Mouse (Mus musculus) liver, embryonic 15.5 days (tissue): Measurements from ENCODE around the gene Ascl4. TPM values are rescaled to one million over a fixed set of nuclear protein-coding genes. Genes with fewer than 3 reads are reported as not detected.
A peak's percentile ranks its signal among the peaks of the same experiment; 100 is the strongest.

Experiments used
- ATAC-seq: fragments of 200-750 bp; cut with Nextera tagmentation; 2 replicates; pipeline ENCODE4 v1.8.0; 2017; ENCODE audit warnings: moderate number of reproducible peaks, mild to moderate bottlenecking, moderate library complexity; ENCODE audit not compliant: insufficient read depth
- H3K27ac ChIP-seq: fragments of 300-500 bp; sonication (generic); replicated peaks from 2 replicates; pipeline ENCODE4 v1.5.1; 2015; ENCODE audit warnings: mild to moderate bottlenecking, inconsistent platforms
- H3K27me3 ChIP-seq: fragments of 300-500 bp; sonication (generic); 2 replicates; pipeline ENCODE4 v1.6.1; 2015; ENCODE audit warnings: mild to moderate bottlenecking, inconsistent platforms
- H3K36me3 ChIP-seq: fragments of 300-500 bp; sonication (generic); replicated peaks from 2 replicates; pipeline ENCODE4 v1.6.1; 2015; ENCODE audit warnings: moderate library complexity, mild to moderate bottlenecking, inconsistent platforms
- H3K4me1 ChIP-seq: fragments of 300-500 bp; sonication (generic); replicated peaks from 2 replicates; pipeline ENCODE4 v1.6.1; 2015; ENCODE audit warnings: inconsistent platforms
- H3K4me2 ChIP-seq: fragments of 300-500 bp; sonication (generic); 2 replicates; pipeline ENCODE4 v1.6.1; 2015; ENCODE audit warnings: moderate library complexity, mild to moderate bottlenecking, inconsistent platforms
- H3K4me3 ChIP-seq: fragments of 300-500 bp; sonication (generic); replicated peaks from 2 replicates; pipeline ENCODE4 v1.5.1; 2015; ENCODE audit warnings: mild to moderate bottlenecking, inconsistent platforms
- H3K9ac ChIP-seq: fragments of 300-500 bp; sonication (generic); 2 replicates; pipeline ENCODE4 v1.6.1; 2015; ENCODE audit warnings: moderate library complexity, mild to moderate bottlenecking, inconsistent platforms
- H3K9me3 ChIP-seq: fragments of 300-500 bp; sonication (generic); replicated peaks from 2 replicates; pipeline ENCODE4 v1.6.1; 2016; ENCODE audit warnings: inconsistent platforms
- WGBS: fragments of 180-500 bp; shearing (Covaris S2); methylation state at CpG from one replicate; pipeline ENCODE4 v1.1.7; 2015; ENCODE audit warnings: mixed read lengths; ENCODE audit not compliant: insufficient replicate concordance; 5-methylcytosine and 5-hydroxymethylcytosine counted together
- polyA plus RNA-seq: library from polyadenylated mRNA; unstranded; fragments of >200 nt; fragmentation: Nextera tagmentation; extraction: Ambion mirVana; gene quantifications from 2 replicates; pipeline ENCODE4 v1.2.1, GENCODE M21; 2015

Ascl4 gene
- polyA plus RNA-seq, 1 experiment from 2014 or later, result not detected

GRCm38 (mm10) chr10:85953401-85953800 lies 25.9 kb downstream of the Ascl4 start:
- H3K9ac ChIP-seq, result no peak overlapping the region

GRCm38 (mm10) chr10:85954429-85954828 lies 26.9 kb downstream of the Ascl4 start:
- no peak overlapping the region for H3K9ac ChIP-seq
- H3K36me3 ChIP-seq, result peaks cover 59% of the 10 kb centered on the region
- H3K27ac ChIP-seq, result no peak overlapping the region
- H3K27me3 ChIP-seq, result no peaks in the 10 kb centered on the region
- H3K4me3 ChIP-seq, result no peak overlapping the region
- WGBS, result 75% methylated on average over 2 of the region's 2 CpGs
- no peaks in the 10 kb centered on the region for H3K9me3 ChIP-seq
- peaks cover 10% of the 10 kb centered on the region for H3K4me1 ChIP-seq
- no peak for ATAC-seq
- no peak overlapping the region for H3K4me2 ChIP-seq

More at GRCm38 (mm10) chr10:85953401-85953800, 25.9 kb downstream of the Ascl4 start:
- peaks cover 9% of the 10 kb centered on the region for H3K4me1 ChIP-seq
- WGBS, result 67% methylated on average over 3 of the region's 3 CpGs
- H3K4me3 ChIP-seq, result no peak overlapping the region
- ATAC-seq, result no peak
- H3K27me3 ChIP-seq, result no peaks in the 10 kb centered on the region
- no peak overlapping the region for H3K27ac ChIP-seq
- no peaks in the 10 kb centered on the region for H3K9me3 ChIP-seq
- peaks cover 70% of the 10 kb centered on the region for H3K36me3 ChIP-seq
- no peak overlapping the region for H3K4me2 ChIP-seq

- peaks cover 36% of the 10 kb centered on the region for H3K36me3 ChIP-seq
- H3K27me3 ChIP-seq, result peaks cover 8% of the 10 kb centered on the region; the same call in 1 of the 2 replicates
- peaks cover 10% of the 10 kb centered on the region for H3K4me1 ChIP-seq
- peak overlapping the region; percentile 93 for H3K4me3 ChIP-seq
- H3K4me2 ChIP-seq, result peak overlapping the region; percentile 82
- 3% methylated on average over 20 of the region's 20 CpGs for WGBS
- H3K9me3 ChIP-seq, result no peaks in the 10 kb centered on the region
- peak overlapping the region; percentile 67 for H3K27ac ChIP-seq
- peak overlapping the region; percentile 85 for H3K9ac ChIP-seq
- ATAC-seq, result no peak
These were observed 29.5 kb downstream of the Ascl4 start for GRCm38 (mm10) chr10:85956871-85957419.

GRCm38 (mm10) chr10:85957464-85957950 lies 30.0 kb downstream of the Ascl4 start, which contains the start of gene Rtcb:
TSS of gene Rtcb (minus strand) at chr10:85957823.
- H3K9ac ChIP-seq, result peak within 1 kb of the TSS; percentile 85
- peak within 1 kb of the TSS; percentile 67 for H3K27ac ChIP-seq
- H3K4me3 ChIP-seq, result peak within 1 kb of the TSS; percentile 93
- H3K36me3 ChIP-seq, result peaks cover 31% of the 10 kb centered on the region
- under 1% methylated on average over 38 of the region's 38 CpGs for WGBS
- peak; percentile 96 for ATAC-seq
- peak within 1 kb of the TSS; percentile 82 for H3K4me2 ChIP-seq
- peaks cover 10% of the 10 kb centered on the region for H3K4me1 ChIP-seq
- H3K27me3 ChIP-seq, result peaks cover 8% of the 10 kb centered on the region; the same call in 1 of the 2 replicates
- H3K9me3 ChIP-seq, result no peaks in the 10 kb centered on the region

GRCm38 (mm10) chr10:85962897-85963296 lies 35.4 kb downstream of the Ascl4 start:
- WGBS, result 62% methylated on average over 9 of the region's 9 CpGs
- no peak for ATAC-seq
- Histone ChIP-seq H3K36me3 (no peaks in the 10 kb centered on the region), H3K27ac (no peak overlapping the region), H3K4me3 (no peak overlapping the region), H3K9me3 (no peaks in the 10 kb centered on the region), H3K9ac (no peak overlapping the region), H3K4me1 (peaks cover 3% of the 10 kb centered on the region; the same call in 1 of the 2 replicates), H3K27me3 (peaks cover 12% of the 10 kb centered on the region; the same call in 1 of the 2 replicates), H3K4me2 (no peak overlapping the region)

GRCm38 (mm10) chr10:85964316-85964715 lies 36.8 kb downstream of the Ascl4 start:
- peaks cover 12% of the 10 kb centered on the region; the same call in 1 of the 2 replicates for H3K27me3 ChIP-seq
- 66% methylated on average over 7 of the region's 7 CpGs for WGBS

GRCm38 (mm10) chr10:85966476-85966875 lies 39.0 kb downstream of the Ascl4 start:
- H3K4me3 ChIP-seq, result no peak overlapping the region
- no peak overlapping the region for H3K27ac ChIP-seq
- no peaks in the 10 kb centered on the region for H3K36me3 ChIP-seq
- WGBS, result 50% methylated on average over 2 of the region's 2 CpGs
- ATAC-seq, result no peak
- H3K4me1 ChIP-seq, result no peaks in the 10 kb centered on the region
- no peak overlapping the region for H3K4me2 ChIP-seq
- H3K9me3 ChIP-seq, result no peaks in the 10 kb centered on the region
- peaks cover 4% of the 10 kb centered on the region; the same call in 1 of the 2 replicates for H3K27me3 ChIP-seq
- H3K9ac ChIP-seq, result no peak overlapping the region

More at GRCm38 (mm10) chr10:85964316-85964715, 36.8 kb downstream of the Ascl4 start:
- no peak overlapping the region for H3K27ac ChIP-seq
- H3K4me1 ChIP-seq, result no peaks in the 10 kb centered on the region
- H3K9me3 ChIP-seq, result no peaks in the 10 kb centered on the region
- H3K36me3 ChIP-seq, result no peaks in the 10 kb centered on the region
- H3K4me2 ChIP-seq, result no peak overlapping the region
- no peak for ATAC-seq
- H3K9ac ChIP-seq, result no peak overlapping the region
- H3K4me3 ChIP-seq, result no peak overlapping the region

- H3K27me3 ChIP-seq, result peaks cover 4% of the 10 kb centered on the region; the same call in 1 of the 2 replicates
- no peak for ATAC-seq
- WGBS, result 58% methylated on average over 17 of the region's 17 CpGs
These were observed 40.1 kb downstream of the Ascl4 start for GRCm38 (mm10) chr10:85967411-85968156.

GRCm38 (mm10) chr10:85968157-85968634 lies 40.7 kb downstream of the Ascl4 start:
- H3K4me2 ChIP-seq, result no peak overlapping the region
- no peak overlapping the region for H3K9ac ChIP-seq
- 13% methylated on average over 7 of the region's 7 CpGs for WGBS
- H3K4me3 ChIP-seq, result no peak overlapping the region
- no peaks in the 10 kb centered on the region for H3K9me3 ChIP-seq
- no peaks in the 10 kb centered on the region for H3K4me1 ChIP-seq
- peaks cover 4% of the 10 kb centered on the region; the same call in 1 of the 2 replicates for H3K27me3 ChIP-seq
- ATAC-seq, result no peak
- H3K36me3 ChIP-seq, result no peaks in the 10 kb centered on the region
- no peak overlapping the region for H3K27ac ChIP-seq

More at GRCm38 (mm10) chr10:85967411-85968156, 40.1 kb downstream of the Ascl4 start:
- Histone ChIP-seq H3K36me3 (no peaks in the 10 kb centered on the region), H3K4me3 (no peak overlapping the region), H3K4me1 (no peaks in the 10 kb centered on the region), H3K9ac (no peak overlapping the region), H3K27ac (no peak overlapping the region), H3K4me2 (no peak overlapping the region), H3K9me3 (no peaks in the 10 kb centered on the region)

GRCm38 (mm10) chr10:85968731-85969130 lies 41.2 kb downstream of the Ascl4 start:
- Histone ChIP-seq H3K36me3 (no peaks in the 10 kb centered on the region), H3K4me3 (no peak overlapping the region), H3K4me2 (no peak overlapping the region), H3K9me3 (no peaks in the 10 kb centered on the region), H3K4me1 (no peaks in the 10 kb centered on the region), H3K27ac (no peak overlapping the region), H3K9ac (no peak overlapping the region), H3K27me3 (peaks cover 4% of the 10 kb centered on the region; the same call in 1 of the 2 replicates)
- 28% methylated on average over 2 of the region's 2 CpGs for WGBS
- no peak for ATAC-seq
